Mouse (Mus musculus) heart, adult 9 months (tissue): ENCODE data around the gene Klhl11.

Source experiments
- DNase-seq, 2 experiments: peaks; one replicate each; pipeline ENCODE4 v3.0.0; 2022; ENCODE audit warnings: low spot score in 2 of 2

The Klhl11 gene

GRCm38 (mm10) chr11:100414021-100414913, 58.3 kb downstream of the Klhl11 start, which contains the start of gene P3h4:
P3h4 (minus strand) TSS chr11:100414836.
- peak; percentile 84 to 86 for DNase-seq

GRCm38 (mm10) chr11:100413541-100413940, 59.0 kb downstream of the Klhl11 start:
- no peak for DNase-seq
